Mouse (Mus musculus) brown adipose tissue, adult 24 weeks (tissue): Measurements from ENCODE around the gene Adam8. TPM values are rescaled to one million over a fixed set of nuclear protein-coding genes. Genes with fewer than 3 reads are reported as not detected.

ENCODE experiments used
- H3K27ac ChIP-seq: fragments of 200-500 bp; replicated peaks from 2 replicates; pipeline ENCODE4 v1.5.1; 2012; ENCODE audit warnings: low read depth, mild to moderate bottlenecking, low read length
- H3K4me1 ChIP-seq: fragments of 200-500 bp; 2 replicates; pipeline ENCODE4 v1.6.1; 2012; ENCODE audit warnings: low read length, mixed read lengths; ENCODE audit not compliant: control insufficient read depth, insufficient read depth, insufficient read length
- H3K4me3 ChIP-seq: fragments of 200-500 bp; 2 replicates; pipeline ENCODE4 v1.5.1; 2012; ENCODE audit warnings: low read depth, mild to moderate bottlenecking, low read length, moderate library complexity; ENCODE audit not compliant: insufficient read depth
- polyA plus RNA-seq: library from polyadenylated mRNA; stranded (reverse); fragments of >200 nt; gene quantifications from 2 replicates; pipeline ENCODE4 v1.2.4, GENCODE M21; 2012; ENCODE audit not compliant: missing spikeins, insufficient read depth, insufficient read length

The Adam8 gene
- polyA plus RNA-seq, 1 experiment, result 3.0 TPM

DNA sequence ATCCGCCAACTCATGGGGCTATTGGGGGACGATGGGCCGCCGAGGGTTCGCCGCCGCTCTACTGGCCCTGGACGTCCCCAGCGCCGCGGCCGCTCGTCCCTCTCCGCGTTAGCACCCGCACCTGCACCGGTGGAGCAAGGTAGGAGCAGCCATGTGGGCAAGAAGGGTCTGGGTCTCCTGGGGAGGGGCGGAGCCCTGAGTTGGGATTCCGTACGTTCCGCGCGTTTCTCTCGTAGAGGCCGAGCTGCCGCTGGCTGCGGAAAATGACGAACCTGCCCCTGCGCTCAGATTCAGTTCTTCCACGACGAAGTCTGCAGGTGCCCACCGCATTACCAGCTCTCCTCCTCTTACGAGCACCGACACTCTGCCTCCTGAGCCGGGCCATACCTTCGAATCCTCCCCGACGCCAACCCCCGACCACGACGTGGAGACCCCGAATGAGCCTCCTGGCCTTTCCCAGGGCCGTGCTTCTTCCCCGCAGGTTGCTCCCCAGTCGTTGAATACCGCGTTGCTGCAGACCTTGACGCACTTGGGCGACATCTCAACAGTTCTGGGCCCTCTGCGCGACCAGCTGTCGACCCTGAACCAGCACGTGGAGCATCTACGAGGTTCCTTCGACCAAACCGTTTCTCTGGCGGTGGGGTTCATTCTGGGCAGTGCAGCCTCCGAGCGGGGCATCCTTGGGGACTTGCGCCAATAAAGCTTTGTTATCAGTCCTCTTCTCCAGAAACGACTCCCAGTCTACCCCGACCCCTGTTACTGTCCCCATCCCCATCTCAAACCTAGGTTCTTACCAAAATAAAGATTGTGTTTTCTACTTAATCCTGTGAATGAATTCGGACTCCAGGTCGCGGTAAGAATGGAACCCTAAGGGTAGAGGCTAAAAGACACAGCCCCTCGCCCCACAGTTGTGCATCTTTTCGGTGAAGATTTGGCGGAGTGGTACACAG lies 47.8 kb downstream of the Adam8 start:
- no peaks in the 10 kb centered on the region for H3K4me1 ChIP-seq
- peak overlapping the region; percentile 33 for H3K4me3 ChIP-seq
- H3K27ac ChIP-seq, result no peak overlapping the region

DNA sequence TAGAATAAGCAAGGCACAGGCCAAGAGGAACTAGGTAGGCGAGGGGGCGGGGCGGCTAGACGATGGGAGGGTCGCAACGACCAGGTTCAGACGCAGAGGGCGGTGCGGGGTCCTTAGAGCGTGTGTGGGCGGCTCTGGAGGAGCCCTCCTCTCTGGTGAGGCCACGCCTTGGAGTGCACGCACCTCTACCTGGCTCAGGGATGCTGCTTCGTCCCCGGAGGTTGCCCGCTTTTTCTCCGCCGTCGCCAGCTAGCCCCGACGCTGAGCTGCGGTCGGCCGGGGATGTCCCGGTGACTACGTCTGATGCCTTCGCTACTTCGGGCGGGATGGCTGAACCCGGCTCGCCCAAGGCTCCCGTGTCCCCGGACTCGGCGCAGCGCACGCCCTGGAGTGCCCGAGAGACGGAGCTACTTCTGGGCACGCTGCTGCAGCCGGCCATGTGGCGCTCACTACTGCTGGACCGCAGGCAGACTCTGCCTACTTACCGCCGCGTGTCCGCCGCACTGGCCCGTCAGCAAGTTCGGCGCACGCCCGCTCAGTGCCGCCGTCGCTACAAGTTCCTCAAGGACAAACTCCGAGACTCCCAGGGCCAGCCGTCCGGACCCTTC lies 48.6 kb downstream of the Adam8 start, which contains the start of gene Utf1:
Gene Utf1 (plus strand): TSS at position 116 of the 608 bp plus-strand sequence.
- H3K4me3 ChIP-seq, result peak within 1 kb of the TSS; percentile 33
- H3K27ac ChIP-seq, result no peak within 1 kb of the TSS
- no peaks in the 10 kb centered on the region for H3K4me1 ChIP-seq

GRCm38 (mm10) chr7:139940476-139941209 lies 51.7 kb downstream of the Adam8 start:
- H3K27ac ChIP-seq, result no peak overlapping the region
- H3K4me1 ChIP-seq, result no peaks in the 10 kb centered on the region
- no peak overlapping the region for H3K4me3 ChIP-seq

- no peaks in the 10 kb centered on the region for H3K4me1 ChIP-seq
Measured at GRCm38 (mm10) chr7:139937810-139938209, 54.6 kb downstream of the Adam8 start.

DNA sequence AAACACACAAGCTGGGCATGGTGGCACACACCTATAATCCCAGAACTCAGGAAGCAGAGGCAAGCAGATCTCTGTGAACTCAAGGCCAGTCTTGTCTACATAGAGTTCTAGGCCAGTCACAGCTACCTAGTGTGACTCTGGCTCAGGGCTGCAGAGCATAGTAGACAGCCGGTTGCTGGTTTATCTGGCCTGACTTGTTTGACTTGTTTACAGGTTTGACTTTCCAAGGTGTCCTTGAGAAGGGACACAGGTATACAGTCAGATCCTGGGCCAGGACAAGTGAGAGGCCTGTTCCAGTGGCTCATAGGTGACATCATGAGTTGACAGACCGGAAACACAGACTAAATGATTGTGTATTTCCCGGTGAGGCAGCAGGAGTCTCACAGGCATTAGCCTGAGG lies 55.2 kb downstream of the Adam8 start:
- Histone ChIP-seq H3K4me1 (no peaks in the 10 kb centered on the region), H3K4me3 (no peak overlapping the region), H3K27ac (no peak overlapping the region)

More at GRCm38 (mm10) chr7:139937810-139938209, 54.6 kb downstream of the Adam8 start:
- H3K27ac ChIP-seq, result no peak overlapping the region
- H3K4me3 ChIP-seq, result no peak overlapping the region

- H3K4me1 ChIP-seq, result no peaks in the 10 kb centered on the region
- no peak overlapping the region for H3K27ac ChIP-seq
- no peak overlapping the region for H3K4me3 ChIP-seq
Measured at GRCm38 (mm10) chr7:139936705-139937104, 55.7 kb downstream of the Adam8 start.

- Histone ChIP-seq H3K4me1 (no peaks in the 10 kb centered on the region), H3K27ac (no peak overlapping the region), H3K4me3 (no peak overlapping the region)
Measured at GRCm38 (mm10) chr7:139930732-139931131, 61.6 kb downstream of the Adam8 start.

Other genes with a start within 250 kb of the Adam8 start
- not detected in 2 replicates for gene Adgra1, start 158.4 kb downstream of the Adam8 start, polyA plus RNA-seq
- gene Kndc1, start 97.9 kb downstream of the Adam8 start, polyA plus RNA-seq, result 0.32 TPM in 1 of 2 replicates, not detected in the other
- gene Utf1, start 48.8 kb downstream of the Adam8 start, polyA plus RNA-seq, result not detected in 2 replicates
- gene 6430531B16Rik, start 13.8 kb downstream of the Adam8 start, polyA plus RNA-seq, result not detected in 2 replicates
- 12.9 and 13.9 TPM in 2 replicates for gene Zfp511, start 43.8 kb upstream of the Adam8 start, polyA plus RNA-seq
- gene Tubgcp2, start 44.1 kb upstream of the Adam8 start, polyA plus RNA-seq, result 8.6 and 9.1 TPM in 2 replicates
- not detected in 2 replicates for gene Msx3, start 56.5 kb upstream of the Adam8 start, polyA plus RNA-seq
- not detected in 2 replicates for gene Caly, start 90.0 kb upstream of the Adam8 start, polyA plus RNA-seq
- not detected in 2 replicates for gene Prap1, start 100.8 kb upstream of the Adam8 start, polyA plus RNA-seq
- gene Fuom, start 109.9 kb upstream of the Adam8 start, polyA plus RNA-seq, result 211 and 236 TPM in 2 replicates
- gene Paox, start 123.2 kb upstream of the Adam8 start, polyA plus RNA-seq, result 45.1 and 45.3 TPM in 2 replicates
- gene Echs1, start 123.9 kb upstream of the Adam8 start, polyA plus RNA-seq, result 1,018 and 1,090 TPM in 2 replicates
- gene Mtg1, start 145.0 kb upstream of the Adam8 start, polyA plus RNA-seq, result 49.2 and 54.7 TPM in 2 replicates
- not detected in 2 replicates for gene Sprn, start 162.3 kb upstream of the Adam8 start, polyA plus RNA-seq
- not detected in 2 replicates for gene Olfr522, start 172.2 kb upstream of the Adam8 start, polyA plus RNA-seq
- gene Olfr523, start 180.7 kb upstream of the Adam8 start, polyA plus RNA-seq, result not detected in 2 replicates
- not detected in 2 replicates for gene Olfr524, start 213.4 kb upstream of the Adam8 start, polyA plus RNA-seq
- gene Cd163l1, start 225.7 kb upstream of the Adam8 start, polyA plus RNA-seq, result not detected in 2 replicates